Mouse (Mus musculus) large intestine, adult 2 months (tissue): Measurements from ENCODE around the gene Kif13a. TPM values are rescaled to one million over a fixed set of nuclear protein-coding genes. Genes with fewer than 3 reads are reported as not detected.

Source experiments
- DNase-seq: peaks from one replicate; pipeline ENCODE4 v3.0.0-alpha.2; 2012; ENCODE audit warnings: low read depth, low spot score
- WGBS: fragments of 180-500 bp; shearing (Covaris S2); methylation state at CpG from one replicate; pipeline ENCODE4 v1.1.7; 2018; 5-methylcytosine and 5-hydroxymethylcytosine counted together
- polyA plus RNA-seq: library from polyadenylated mRNA; depleted of rRNA; stranded (reverse); fragments of >200 nt; gene quantifications from 2 replicates; pipeline ENCODE4 v1.2.3, GENCODE M21; 2012; rRNA removed

Gene Kif13a
- polyA plus RNA-seq, result 33.8 and 47.5 TPM in 2 replicates

DNA sequence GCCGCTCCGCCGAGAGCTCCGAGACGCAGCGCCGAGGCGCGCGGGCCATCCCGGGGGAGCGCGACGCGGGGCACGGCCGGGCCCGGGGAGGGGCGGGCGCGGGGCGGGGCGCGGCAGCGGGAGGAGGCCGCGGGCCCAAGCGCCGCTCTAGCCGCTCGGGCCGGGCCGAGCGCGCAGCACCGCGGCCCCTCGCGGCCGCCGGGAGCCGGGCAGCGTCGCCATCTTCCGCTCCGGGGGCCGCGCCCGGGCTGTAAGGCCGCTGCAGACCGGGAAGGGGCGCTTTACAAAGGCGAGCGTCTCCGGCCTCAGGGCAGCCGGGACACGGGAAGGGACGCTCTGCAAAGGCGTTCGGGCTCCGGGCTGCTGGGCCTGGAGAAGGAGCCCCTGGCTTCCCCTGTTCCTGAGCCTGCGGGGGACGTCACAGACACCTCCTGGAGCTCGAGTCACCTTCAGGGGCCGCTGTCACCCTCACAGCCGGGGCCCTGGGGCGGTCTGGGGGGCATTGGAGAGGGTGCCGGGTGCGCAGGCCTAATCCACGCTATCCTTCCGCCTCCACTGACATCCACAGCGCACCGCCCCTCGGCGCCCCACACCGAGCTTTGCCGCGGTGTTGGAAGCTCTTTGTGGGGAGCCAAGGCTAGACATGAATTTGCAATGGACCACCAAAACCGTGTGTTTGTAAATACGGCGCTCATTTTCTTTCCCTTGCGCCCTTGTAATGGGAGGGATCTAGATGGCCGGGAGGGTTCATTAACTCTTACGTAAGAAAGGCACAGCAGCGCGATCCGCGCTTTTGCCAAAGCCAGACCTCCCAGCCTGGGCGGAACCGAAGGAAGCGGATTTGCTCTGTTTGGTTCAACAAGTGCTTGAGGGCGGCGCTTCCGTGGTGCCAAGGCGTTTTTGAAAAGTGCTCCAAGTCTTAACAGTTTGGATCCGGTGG lies at the start of gene Kif13a:
Kif13a (minus strand) TSS at position 149 of the 940 bp plus-strand sequence.
- peak; percentile 83 for DNase-seq
- under 1% methylated on average over 96 of the region's 96 CpGs for WGBS

DNA sequence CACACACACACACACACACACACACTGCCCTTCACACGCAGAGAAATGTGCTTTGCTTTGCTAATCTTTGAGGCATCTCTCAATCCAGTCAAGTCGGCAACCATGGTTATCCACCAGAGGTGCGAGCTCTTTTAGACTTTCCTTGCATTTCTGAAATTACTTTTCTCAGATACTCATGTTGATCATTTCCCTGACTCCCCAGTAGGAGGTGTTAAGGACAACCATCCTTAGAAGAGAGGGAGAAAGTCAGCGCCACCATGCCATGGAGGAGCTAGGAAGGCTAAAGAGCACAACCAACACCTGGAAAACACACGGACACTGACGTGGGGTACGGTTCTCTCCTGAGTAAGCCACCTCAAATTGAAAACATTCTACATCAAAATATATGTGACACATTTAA lies 46.9 kb upstream of the Kif13a start:
- no peak for DNase-seq
- WGBS, result 89% methylated on average over 7 of the region's 7 CpGs

DNA sequence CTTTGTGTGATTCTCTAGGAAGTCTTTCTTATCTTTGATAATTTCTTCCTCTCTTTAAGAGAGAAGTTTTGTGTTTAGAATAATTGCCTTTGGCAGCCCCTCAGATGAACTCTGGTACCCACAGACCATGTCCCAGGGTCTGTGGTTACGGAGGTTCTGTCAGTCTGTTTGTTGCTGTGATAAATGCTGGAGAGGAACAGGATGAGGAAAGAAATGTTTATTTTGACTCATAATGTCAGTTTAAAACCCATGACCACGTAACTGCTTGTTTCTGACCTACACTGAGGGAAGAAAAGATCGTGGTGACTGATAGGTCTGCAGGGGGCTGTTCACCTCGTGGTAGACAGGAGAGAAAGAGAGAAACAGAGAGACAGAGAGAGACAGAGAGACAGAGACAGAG lies 46.3 kb upstream of the Kif13a start:
- DNase-seq, result no peak
- 45% methylated on average over 4 of the region's 4 CpGs for WGBS

DNA sequence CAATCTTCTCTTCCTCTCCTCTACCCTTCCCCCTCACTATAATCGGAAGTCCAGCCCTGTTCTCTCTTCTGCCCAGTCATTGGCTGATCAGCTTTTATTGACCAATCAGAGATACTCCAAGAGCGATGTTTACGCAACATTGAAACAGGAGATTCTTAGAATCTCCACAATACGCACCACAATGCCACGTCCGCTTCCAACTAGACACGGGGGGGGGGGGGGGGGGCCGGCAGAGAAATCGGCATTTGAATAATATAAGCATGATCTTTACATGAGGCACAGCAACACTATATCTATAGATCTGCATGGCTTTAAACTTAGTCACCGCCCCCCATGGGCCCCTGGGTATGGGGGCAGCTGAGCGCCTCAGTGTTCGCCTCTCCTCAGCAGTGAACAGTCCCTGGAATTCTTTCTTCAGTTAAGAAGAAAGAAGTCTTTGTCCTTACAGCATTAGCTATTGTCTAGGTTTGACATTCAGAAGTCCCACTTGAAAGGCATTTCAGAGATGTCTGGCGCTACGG lies 45.4 kb upstream of the Kif13a start:
- WGBS, result 80% methylated on average over 14 of the region's 14 CpGs
- DNase-seq, result no peak

DNA sequence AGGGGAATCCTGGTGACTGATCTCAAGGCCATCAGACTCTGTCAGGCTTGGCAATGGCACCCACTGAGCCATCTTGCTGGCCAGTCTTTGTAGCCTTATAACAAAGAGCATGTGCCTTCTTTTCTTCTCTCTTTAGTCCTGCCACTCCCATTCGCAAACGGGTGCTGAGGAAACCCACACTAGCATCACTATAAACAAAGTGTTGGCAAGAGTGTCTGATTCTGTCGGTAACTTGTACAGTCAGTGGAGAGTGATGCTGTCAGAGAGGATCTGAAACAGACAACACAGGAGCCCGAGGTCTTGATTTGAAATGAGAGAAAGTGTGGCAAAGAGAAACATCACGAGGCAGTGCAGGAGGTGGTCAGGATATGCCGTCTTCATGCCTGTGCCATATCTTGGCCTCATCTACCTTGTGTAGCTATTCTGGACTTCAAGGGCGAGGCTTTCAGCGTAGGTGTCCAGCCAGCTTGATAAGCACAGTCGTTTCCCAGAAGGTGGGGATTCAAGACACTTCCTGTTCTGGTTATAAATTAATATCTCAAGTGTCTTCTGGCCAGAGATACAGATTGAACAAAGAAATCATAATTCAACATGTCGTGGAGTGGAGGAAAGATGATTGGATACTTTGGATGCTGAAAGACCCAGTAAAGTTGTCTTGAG lies 40.7 kb upstream of the Kif13a start:
- DNase-seq, result no peak

DNA sequence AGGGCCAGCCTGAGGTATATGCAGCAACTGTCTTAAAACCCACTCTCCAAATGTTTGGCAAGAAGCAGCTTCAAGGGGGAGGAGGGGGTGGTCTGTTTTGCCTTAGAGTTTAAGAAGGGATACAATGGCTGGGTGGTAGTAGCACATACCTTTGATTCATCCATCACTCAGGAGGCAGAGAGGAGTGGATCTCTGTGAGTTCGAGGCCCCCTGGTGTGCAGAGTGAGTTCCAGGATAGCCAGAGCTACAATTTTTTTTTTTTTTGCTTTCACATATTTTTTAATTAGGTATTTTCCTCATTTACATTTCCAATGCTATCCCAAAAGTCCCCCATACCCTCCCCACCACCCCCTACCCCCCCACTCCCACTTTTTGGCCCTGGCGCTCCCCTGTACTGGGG lies 39.0 kb upstream of the Kif13a start:
- WGBS, result 87% methylated on average over 2 of the region's 2 CpGs
- DNase-seq, result no peak

More for the DNA sequence above, 40.7 kb upstream of the Kif13a start:
- WGBS, result 14% methylated on average over 10 of the region's 10 CpGs

DNA sequence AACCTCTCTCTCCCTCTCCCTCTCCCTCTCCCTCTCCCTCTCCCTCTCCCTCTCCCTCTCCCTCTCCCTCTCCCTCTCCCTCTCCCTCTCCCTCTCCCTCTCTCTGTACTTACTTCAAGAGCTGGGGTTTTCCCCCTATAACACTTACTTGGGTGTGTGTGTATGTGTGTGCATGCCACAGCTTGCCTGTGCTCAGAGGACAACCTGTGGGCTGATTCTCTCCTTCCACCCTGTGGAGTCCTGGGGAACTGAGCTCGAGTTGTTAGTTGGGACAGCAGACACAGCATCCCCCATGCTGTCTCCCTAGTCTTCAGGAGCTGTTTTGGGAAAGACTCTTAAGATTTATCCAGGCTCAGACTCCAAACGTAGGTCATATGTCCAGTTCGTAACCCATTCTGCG lies 37.6 kb upstream of the Kif13a start:
- WGBS, result 72% methylated on average over 4 of the region's 4 CpGs
- no peak for DNase-seq

DNA sequence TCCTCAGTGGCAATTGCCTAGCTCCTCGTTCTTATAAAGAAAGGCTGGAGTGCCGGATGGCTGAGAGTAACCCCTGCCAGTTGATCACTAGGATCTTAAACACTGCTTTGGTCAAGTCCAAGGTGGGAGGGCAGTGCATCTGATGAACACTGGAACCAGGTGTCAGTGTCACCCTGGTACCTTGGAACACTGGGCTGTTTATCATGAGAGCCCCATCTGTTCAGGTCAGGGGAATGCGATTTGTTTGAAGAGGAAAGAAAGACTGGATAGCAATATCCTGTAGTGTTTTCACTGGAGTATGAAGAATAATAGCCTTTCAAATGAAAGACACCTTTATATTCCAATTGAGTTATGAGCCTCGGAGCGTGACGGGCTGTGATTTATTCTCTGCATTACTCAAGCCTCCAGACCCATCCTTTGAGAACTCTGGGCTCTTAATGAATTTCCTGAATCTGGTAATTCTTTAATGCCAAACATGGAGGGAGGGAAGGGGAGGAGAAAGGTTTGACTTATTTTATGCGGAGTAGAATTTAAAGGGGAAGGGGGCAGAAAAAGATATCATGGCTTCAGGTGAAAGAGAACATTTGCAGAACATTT lies 31.3 kb upstream of the Kif13a start:
- no peak for DNase-seq
- 63% methylated on average over 7 of the region's 7 CpGs for WGBS

DNA sequence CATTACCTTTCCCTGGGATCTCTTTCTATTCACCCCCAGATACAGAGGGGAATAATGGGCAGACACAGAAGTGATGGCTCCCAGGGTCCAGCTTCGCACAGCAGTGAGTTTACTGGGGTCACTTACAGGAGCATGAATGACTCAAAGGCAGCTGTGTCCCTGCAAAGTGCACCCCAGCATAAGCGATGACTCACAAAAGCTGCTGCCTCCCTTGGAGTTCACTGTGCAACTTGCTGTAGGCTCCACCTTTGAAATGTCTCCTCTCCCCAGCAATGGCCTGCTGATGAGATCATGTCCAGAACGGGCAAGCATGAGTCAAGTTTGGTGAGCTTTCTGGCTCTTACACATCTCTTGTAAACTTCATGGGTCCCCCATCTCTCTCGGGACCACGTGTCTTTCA lies 29.5 kb upstream of the Kif13a start:
- WGBS, result 76% methylated on average over 5 of the region's 5 CpGs
- DNase-seq, result no peak

DNA sequence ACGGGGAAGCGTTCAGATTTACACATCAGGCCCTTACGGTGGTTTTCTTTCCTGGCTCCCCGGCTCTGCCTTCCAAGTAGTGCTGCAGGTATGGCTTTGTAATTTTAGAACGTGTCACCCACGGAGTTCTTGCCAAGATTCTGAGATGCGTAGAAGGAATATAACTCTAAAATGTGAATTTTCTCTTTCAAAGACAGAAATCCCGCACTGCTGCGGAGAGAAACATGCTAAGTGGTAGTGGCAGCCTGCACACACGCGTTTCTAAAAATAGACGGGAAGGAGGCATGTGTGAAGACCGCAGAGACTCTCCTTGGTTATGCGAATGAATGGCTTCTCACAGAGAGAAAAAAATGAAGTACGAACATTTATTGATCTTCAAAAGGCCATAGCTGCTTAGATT lies 21.5 kb upstream of the Kif13a start:
- 87% methylated on average over 15 of the region's 15 CpGs for WGBS
- DNase-seq, result no peak

DNA sequence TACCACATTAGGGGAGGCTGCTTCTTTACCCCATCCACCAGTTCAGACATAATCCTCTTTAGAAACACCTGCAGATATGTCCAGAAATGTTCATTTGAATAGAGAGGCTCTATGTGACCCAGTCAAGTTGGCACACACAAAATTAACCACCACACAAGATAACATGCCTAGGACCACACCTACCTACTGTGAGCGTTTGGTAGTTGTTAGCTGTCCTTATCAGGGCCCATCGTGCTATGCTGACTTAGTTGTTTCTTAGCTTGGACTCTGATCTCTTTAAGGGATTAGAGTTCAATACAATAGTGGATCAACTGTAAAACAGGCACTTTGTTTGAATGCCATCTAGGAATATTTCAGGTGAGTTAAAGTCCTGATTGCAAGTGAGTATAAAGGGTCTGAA lies 20.1 kb upstream of the Kif13a start:
- 29% methylated on average over 2 of the region's 2 CpGs for WGBS
- no peak for DNase-seq

DNA sequence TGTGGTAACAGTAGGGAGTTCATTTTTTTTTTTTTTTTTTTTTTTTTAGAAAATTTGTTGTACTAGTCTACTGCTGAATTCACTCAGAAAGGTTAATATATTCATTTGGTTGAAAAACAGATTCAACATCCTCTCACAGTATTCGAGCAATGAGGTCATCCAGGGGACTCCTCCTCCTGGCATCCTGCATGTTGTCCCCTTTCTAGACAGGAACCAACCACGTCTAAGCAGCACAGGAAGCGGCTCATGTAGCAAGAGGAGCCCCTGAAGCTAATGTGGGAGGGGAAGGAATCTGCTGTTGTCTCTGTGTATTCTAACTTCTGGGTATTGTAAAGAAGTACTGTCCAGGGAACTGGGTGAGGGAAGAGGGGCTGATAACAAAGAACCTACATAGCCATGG lies 18.4 kb upstream of the Kif13a start:
- 67% methylated on average over 3 of the region's 3 CpGs for WGBS
- DNase-seq, result no peak

DNA sequence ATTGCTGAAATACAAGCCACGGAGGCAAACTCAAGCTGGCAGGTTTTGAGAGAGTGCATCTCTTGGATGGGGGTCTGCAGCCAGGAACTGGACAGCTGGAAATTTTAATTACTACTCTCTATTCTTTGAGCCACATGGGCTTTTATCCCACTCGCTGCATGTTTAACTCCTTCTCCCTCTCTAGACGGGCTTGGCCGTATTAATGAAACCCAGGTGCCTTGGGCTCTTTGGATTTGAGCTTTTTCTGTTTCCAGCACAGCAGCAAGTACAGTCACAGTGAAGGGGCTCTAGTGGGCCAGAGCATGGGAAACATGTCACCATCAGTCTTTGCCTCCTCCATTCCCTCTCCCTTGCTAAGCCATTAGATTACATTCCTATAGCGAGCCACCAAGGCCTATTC lies 16.4 kb upstream of the Kif13a start:
- DNase-seq, result no peak
- 89% methylated on average over 5 of the region's 5 CpGs for WGBS

DNA sequence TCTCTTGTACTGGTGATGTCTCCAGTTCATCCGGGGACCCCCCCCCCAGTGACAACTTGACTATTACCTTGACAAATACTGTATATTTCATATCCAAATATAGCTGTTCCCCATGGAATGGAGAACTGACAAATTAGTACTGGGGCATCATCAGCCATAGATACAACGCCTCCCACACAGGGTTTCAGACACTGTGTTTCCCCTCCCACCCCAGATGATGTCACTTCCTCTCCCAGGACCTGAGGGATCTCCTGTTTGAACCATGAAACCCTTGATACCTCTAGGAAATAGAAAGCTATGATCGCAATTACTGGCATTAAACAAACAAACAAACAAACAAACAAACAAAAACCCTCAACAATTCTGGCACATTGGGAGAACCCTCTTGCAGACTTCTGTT lies 15.6 kb upstream of the Kif13a start:
- 82% methylated on average over 3 of the region's 3 CpGs for WGBS
- DNase-seq, result no peak

DNA sequence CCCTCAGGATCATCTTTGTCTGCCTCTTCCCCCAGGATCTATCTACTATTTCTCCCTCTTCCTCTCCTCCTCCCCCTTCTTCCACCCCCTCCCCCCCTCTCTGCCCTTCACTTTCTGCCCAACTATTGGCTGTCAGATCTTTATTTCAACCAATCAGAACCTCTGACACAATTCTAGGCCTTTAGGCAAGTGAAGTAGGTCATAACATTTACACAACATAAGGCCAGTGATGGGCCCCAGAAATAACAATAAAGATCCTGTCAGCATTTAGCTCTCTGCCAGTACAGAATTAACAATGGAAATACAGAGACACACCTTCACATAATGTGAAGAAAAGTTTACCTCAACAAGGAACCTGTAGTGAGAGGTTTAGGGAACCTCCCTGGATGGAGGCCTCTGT lies 13.6 kb upstream of the Kif13a start:
- no peak for DNase-seq

DNA sequence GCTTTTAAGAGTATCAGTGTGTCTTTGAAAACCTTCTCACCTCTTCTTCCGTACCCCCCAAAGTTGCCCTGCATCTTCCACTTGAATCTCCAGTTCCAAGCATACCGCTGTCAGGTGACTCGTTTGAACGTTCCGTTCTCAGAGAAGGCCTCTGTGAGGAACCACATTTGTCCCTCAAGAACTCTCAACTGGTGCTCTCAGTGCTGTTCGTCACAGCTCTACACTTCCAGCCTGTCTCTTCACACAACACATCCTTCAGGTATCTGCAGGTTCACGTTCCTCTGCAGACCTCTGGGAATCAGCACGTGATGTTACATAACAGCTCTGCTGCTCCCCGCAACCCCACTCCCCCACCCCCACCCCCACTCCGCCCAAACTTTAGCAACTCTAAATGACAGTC lies 4.4 kb upstream of the Kif13a start:
- WGBS, result 87% methylated on average over 10 of the region's 10 CpGs
- DNase-seq, result no peak

DNA sequence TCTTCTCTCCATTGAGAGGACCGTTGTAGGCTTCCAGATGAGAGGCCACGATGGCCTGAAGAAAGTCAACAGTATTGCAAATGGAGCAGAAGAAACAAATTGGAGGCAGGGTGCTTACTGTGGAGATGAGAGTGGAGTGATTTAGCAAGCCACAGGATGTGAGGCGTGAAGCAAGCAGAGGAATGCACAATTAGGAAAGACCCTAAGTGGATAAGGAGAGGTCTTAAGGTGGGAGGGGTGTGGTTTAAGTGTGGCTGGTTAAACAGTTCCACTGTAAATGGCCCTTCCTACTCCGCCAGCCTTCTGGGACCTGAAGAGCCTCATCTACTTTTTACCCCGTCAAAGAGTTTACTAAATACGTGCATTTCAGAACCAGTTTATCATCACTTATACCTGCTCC lies 3.2 kb upstream of the Kif13a start:
- no peak for DNase-seq
- WGBS, result 86% methylated on average over 6 of the region's 6 CpGs

DNA sequence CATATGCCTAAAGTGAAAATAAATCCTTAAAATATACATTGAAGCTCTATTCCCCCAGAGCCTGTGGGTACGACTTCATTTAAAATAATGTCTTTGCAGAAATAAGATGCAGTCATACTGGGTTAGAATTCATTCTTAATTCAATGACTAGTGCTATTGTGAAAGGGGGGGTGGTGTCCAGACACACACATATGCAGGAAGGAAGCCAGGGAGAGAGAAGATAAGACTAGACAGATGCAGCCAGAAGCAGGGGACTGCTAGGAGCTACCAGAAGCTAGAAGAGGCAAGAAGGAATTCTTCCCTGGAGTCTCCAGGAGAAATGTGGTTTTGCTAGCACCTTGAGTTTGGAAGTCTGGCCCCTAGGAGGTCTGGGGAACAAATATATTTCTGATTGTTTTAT lies 2.4 kb upstream of the Kif13a start:
- no peak for DNase-seq
- 81% methylated on average over 1 of the region's 1 CpGs for WGBS

DNA sequence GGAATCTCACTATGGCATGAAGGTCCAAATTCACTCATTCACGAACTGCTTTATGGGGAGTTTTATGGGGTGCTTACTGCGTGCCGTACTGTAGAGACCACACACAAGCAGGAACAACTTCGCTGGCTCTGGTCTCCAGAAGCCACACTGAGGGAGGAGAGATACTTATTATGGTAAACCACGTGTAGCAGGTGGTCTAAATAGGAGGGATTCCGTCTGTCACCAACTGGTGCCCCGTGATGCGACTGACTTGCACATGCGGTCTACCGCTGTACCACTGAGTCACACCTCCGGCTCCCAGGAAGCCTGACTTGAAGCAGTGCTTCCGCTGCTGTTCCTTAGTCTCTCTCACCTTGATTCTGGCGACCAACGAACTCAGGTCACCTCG lies 986 bp upstream of the Kif13a start:
- under 1% methylated on average over 15 of the region's 15 CpGs for WGBS
- no peak for DNase-seq

DNA sequence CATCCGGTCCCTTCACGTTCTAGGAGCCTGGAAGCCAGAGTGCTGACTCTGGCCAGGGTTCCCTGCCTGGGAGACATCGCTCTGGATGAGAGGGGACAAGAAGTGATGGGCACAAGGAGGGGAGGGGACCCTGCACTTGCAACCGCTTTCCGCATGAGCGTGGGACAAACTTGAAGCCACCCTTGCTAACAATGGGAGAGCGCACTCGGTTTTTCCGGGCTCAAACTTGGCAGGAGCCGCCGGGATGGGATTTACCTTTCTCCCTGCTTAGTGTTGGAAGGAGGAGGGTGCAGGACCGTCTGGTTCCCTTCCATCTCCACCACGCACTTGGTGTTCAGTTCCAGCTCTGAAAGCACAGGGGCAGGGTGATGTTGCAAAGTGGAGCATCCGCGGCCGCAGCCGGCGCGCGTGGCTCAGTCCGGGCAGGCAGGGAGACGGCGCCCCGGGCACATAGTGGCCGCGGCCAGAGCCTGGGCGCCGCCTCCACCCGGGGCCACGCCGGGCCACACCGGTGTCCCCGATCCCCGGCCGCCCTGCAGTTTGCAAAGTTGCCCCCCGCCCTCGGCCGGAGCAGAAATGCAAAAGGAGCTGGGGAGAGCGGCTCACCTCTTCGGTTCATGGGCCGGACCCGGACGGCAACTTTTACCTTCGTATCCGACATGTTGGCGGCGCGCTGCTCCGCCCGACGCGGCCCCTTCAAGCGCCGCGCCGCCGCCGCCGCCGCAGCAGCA lies 541 bp downstream of the Kif13a start:
- WGBS, result under 1% methylated on average over 59 of the region's 60 CpGs
- no peak for DNase-seq
